Mouse (Mus musculus) myocyte (in vitro differentiated cells): ENCODE results near the gene Gm20715. TPM values are rescaled to one million over a fixed set of nuclear protein-coding genes. Genes with fewer than 3 reads are reported as not detected.
A peak's percentile ranks its signal among the peaks of the same experiment; 100 is the strongest.

Experiments used
- H3K27me3 ChIP-seq: one replicate; pipeline ENCODE4 v1.6.1; 2011; ENCODE audit not compliant: control insufficient read depth, insufficient read depth, insufficient read length
- H3K36me3 ChIP-seq: one replicate; pipeline ENCODE4 v1.6.1; 2011; ENCODE audit not compliant: control insufficient read depth, insufficient read depth
- H3K4me2 ChIP-seq: one replicate; pipeline ENCODE4 v1.6.1; 2011; ENCODE audit warnings: low read depth, control low read depth
- H3K4me3 ChIP-seq: one replicate; pipeline ENCODE4 v1.5.1; 2011; ENCODE audit warnings: mild to moderate bottlenecking, control low read depth, moderate library complexity
- H3K79me2 ChIP-seq: one replicate; pipeline ENCODE4 v1.6.1; 2011; ENCODE audit not compliant: control insufficient read depth, insufficient read depth
- H3ac ChIP-seq: one replicate; pipeline ENCODE4 v1.6.1; 2011; ENCODE audit not compliant: control insufficient read depth, insufficient read length
- CEBPB ChIP-seq: IDR thresholded peaks from 2 replicates; pipeline ENCODE4 v1.6.1; 2011; ENCODE audit warnings: mild to moderate bottlenecking, moderate library complexity; ENCODE audit not compliant: poor library complexity, insufficient read depth, severe bottlenecking
- E2F4 ChIP-seq: IDR thresholded peaks from one replicate; pipeline ENCODE4 v1.6.1; 2011; ENCODE audit warnings: mild to moderate bottlenecking, control low read depth, moderate library complexity; ENCODE audit not compliant: insufficient read depth
- MAX ChIP-seq: IDR thresholded peaks from one replicate; pipeline ENCODE4 v1.6.1; 2011; ENCODE audit warnings: low read depth, mild to moderate bottlenecking, control low read depth
- MYOD1 ChIP-seq, 3 experiments: IDR thresholded peaks; one replicate each; pipeline ENCODE4 v1.6.1; 2011; ENCODE audit warnings: control low read depth in 2 of 3, low read depth in 2 of 3, mild to moderate bottlenecking in 2 of 3, moderate library complexity in 1 of 3; ENCODE audit not compliant: insufficient read length in 2 of 3, control insufficient read depth in 1 of 3
- MYOG ChIP-seq, 3 experiments: IDR thresholded peaks; one replicate each; pipeline ENCODE4 v1.6.1; 2011; ENCODE audit warnings: control low read depth in 2 of 3, low read depth in 2 of 3, mild to moderate bottlenecking in 2 of 3; ENCODE audit not compliant: insufficient read length in 2 of 3, control insufficient read depth in 1 of 3, insufficient read depth in 1 of 3
- POLR2A ChIP-seq: IDR thresholded peaks from one replicate; pipeline ENCODE4 v1.6.1; 2011; ENCODE audit warnings: low read depth, mild to moderate bottlenecking, control low read depth, moderate library complexity; ENCODE audit not compliant: insufficient read length
- POLR2AphosphoS2 ChIP-seq: IDR thresholded peaks from one replicate; pipeline ENCODE4 v1.6.1; 2011; ENCODE audit warnings: low read depth, control low read depth; ENCODE audit not compliant: insufficient read length
- REST ChIP-seq: IDR thresholded peaks from one replicate; pipeline ENCODE4 v1.6.1; 2011; ENCODE audit warnings: mild to moderate bottlenecking, control low read depth, moderate library complexity; ENCODE audit not compliant: insufficient read depth, insufficient read length
- SRF ChIP-seq: IDR thresholded peaks from one replicate; pipeline ENCODE4 v1.6.1; 2011; ENCODE audit warnings: low read depth; ENCODE audit not compliant: control insufficient read depth, insufficient read length
- TCF12 ChIP-seq: IDR thresholded peaks from one replicate; pipeline ENCODE4 v1.6.1; 2011; ENCODE audit warnings: mild to moderate bottlenecking, control low read depth; ENCODE audit not compliant: poor library complexity, insufficient read depth, severe bottlenecking
- TCF3 ChIP-seq: IDR thresholded peaks from one replicate; pipeline ENCODE4 v1.6.1; 2011; ENCODE audit warnings: low read depth, control low read depth; ENCODE audit not compliant: insufficient read length
- USF1 ChIP-seq: IDR thresholded peaks from one replicate; pipeline ENCODE4 v1.6.1; 2011; ENCODE audit warnings: low read depth, mild to moderate bottlenecking, control low read depth, moderate library complexity
- polyA plus RNA-seq: library from polyadenylated mRNA; unstranded; fragments of >200 nt; fragmentation: generic; extraction: Trizol; gene quantifications from one replicate; pipeline ENCODE4 v1.2.1, GENCODE M21; 2012; ENCODE audit warnings: missing spikeins

Gm20715 gene
- polyA plus RNA-seq, 1 experiment, result not detected

GRCm38 (mm10) chr7:6386995-6387394 is 23.1 kb upstream of the Gm20715 start:
- Histone ChIP-seq H3K4me2 (no peak overlapping the region), H3ac (no peak overlapping the region)

GRCm38 (mm10) chr7:6388971-6389370 is 21.1 kb upstream of the Gm20715 start:
- TF ChIP-seq POLR2AphosphoS2, result no peak
- TF ChIP-seq TCF12, result no peak
- TF ChIP-seq POLR2A, result no peak
- TF ChIP-seq MYOD1 (IDR thresholded peaks at IDR 0.05; ENCODE audit: control insufficient read depth in 1 of 3, insufficient read length in 2 of 3, low read depth in 2 of 3), result no peak
- no peaks in the 10 kb centered on the region for H3K36me3 ChIP-seq
- no peaks in the 10 kb centered on the region for H3K79me2 ChIP-seq
- H3K4me2 ChIP-seq, result no peak overlapping the region
- no peak overlapping the region for H3K4me3 ChIP-seq
- H3K27me3 ChIP-seq, result no peaks in the 10 kb centered on the region
- H3ac ChIP-seq, result no peak overlapping the region

More at GRCm38 (mm10) chr7:6386995-6387394, 23.1 kb upstream of the Gm20715 start:
- H3K36me3 ChIP-seq, result no peaks in the 10 kb centered on the region
- no peaks in the 10 kb centered on the region for H3K27me3 ChIP-seq
- no peak overlapping the region for H3K4me3 ChIP-seq
- TF ChIP-seq MYOG (IDR thresholded peaks at IDR 0.05; ENCODE audit: control insufficient read depth in 1 of 3, insufficient read depth in 1 of 3, insufficient read length in 2 of 3, low read depth in 2 of 3), result no peak
- TF ChIP-seq CEBPB, result no peak
- no peak for TF ChIP-seq POLR2A
- no peak for TF ChIP-seq TCF12
- no peak for TF ChIP-seq MAX
- no peaks in the 10 kb centered on the region for H3K79me2 ChIP-seq

DNA sequence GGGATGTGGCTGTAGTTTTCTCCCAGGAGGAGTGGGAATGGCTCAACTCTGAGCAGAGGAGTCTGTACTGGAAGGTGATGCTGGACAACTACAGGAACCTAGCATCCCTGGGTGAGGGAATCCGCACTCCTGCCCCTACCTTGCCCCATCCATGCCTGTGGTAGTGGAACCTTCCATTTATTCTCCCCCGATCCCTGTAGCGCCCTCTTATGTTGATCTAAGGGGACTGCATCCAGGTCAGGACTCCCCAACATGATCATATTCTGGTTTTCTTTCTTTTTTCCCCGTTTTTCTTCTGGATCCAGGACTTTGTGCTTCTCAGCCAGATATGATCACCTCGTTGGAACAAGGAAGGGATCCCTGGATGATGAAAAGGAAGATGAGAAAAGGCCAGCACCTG is 20.6 kb upstream of the Gm20715 start:
- Histone ChIP-seq H3ac (no peak overlapping the region), H3K4me2 (no peak overlapping the region), H3K27me3 (no peaks in the 10 kb centered on the region), H3K4me3 (no peak overlapping the region), H3K36me3 (no peaks in the 10 kb centered on the region), H3K79me2 (no peaks in the 10 kb centered on the region)
- TF ChIP-seq TCF3 (no peak), MYOG (IDR thresholded peaks at IDR 0.05; ENCODE audit: control insufficient read depth in 1 of 3, insufficient read depth in 1 of 3, insufficient read length in 2 of 3, low read depth in 2 of 3) (no peak), REST (no peak), TCF12 (no peak), CEBPB (no peak), POLR2AphosphoS2 (no peak), E2F4 (no peak), SRF (no peak), MYOD1 (IDR thresholded peaks at IDR 0.05; ENCODE audit: control insufficient read depth in 1 of 3, insufficient read length in 2 of 3, low read depth in 2 of 3) (no peak), POLR2A (no peak), USF1 (no peak)

DNA sequence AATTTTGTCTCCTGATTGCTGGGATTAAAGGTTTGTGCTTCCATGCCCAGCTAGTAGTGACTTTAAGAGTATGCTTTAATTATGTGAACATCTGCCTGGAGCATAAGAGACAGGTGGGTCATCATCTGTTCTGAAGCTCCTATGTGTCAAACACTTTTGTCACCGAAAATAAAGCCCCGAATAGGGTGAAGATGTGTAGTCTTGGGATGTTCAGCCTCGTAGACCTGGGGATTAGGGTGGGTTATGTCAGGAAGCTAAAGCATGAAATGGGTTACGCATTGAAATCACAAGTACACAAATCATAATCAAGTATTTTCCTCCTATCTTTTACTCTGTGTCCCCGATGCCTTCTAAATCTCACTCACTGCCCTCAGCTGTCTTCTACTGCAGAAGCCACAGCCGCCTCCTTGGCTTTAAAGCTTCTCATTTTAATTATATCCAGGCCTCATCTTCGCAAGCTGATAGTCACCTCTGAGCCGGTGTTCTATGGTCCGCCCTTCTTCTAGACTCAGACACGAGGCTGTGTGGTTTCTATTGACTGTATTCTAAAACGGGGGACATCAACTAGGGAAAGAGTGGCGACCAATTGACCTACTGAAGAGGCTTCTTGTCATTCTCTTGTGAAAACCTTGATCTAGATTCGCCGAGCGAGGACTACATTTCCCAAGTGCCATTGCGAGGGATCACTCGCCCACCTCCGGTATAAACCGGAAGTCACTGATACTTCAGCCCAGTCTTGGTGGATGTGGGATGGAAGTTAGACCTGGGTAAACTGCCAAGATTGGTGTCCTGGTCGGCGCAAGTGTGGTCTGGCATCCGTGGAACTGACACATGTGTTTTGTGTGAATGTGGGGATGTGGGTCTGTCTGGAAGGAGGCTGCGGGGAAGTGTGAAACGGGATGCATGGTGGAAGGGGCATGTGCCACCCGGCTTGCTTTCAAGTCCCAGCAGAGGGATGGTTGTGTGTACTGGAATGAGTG is 11.8 kb upstream of the Gm20715 start, which contains the start of gene Smim17:
TSS of gene Smim17 (plus strand) at position 720 of the 980 bp plus-strand sequence.
- Histone ChIP-seq H3ac (no peak within 1 kb of the TSS), H3K36me3 (peaks cover 9% of the 10 kb centered on the region), H3K4me3 (peak within 1 kb of the TSS; percentile 17), H3K79me2 (no peaks in the 10 kb centered on the region), H3K27me3 (no peaks in the 10 kb centered on the region), H3K4me2 (peak within 1 kb of the TSS; percentile 68)
- peak; percentile 44 for TF ChIP-seq POLR2A
- no peak for TF ChIP-seq SRF
- no peak for TF ChIP-seq TCF3

DNA sequence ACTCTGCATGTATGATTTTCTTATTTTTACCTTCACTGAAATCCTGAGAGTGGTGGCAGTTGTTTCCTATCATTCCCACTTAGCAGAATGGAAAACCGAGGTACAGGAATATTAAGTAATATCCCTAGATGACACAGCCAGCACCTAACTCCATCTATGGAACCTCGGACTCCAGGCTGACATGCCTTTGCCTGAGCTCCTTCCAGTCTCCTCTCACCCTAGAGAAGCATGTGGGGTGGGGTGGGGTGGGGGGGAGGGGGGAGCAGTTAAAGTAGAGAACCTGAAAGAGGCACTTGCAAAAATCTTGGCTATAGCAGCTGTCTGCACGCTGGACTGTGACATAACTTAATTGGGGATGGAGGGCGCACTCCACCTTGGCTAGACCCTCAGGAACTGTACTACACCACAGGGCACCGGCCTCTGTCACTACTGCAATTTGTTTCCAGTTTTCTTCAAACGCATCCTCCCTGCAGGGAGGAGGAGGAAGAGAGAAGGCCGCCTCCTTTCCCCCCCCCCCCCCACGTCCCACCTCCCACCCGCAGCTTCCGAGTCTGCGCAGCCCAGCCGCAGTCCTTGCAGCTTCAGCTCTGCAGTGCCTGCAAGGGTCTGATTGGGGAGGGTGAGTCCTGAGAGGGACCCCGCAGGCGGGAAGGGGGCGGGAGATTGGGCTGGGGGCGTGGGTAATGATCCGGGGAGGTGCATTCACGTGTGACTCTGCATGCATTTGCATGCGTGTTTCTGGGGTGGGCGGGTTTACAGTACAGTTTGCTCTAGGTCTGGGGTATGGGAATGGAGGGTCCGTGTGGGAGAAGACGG is 4.8 kb downstream of the Gm20715 start:
- no peaks in the 10 kb centered on the region for H3K27me3 ChIP-seq
- H3K79me2 ChIP-seq, result no peaks in the 10 kb centered on the region
- no peaks in the 10 kb centered on the region for H3K36me3 ChIP-seq
- H3K4me3 ChIP-seq, result no peak overlapping the region
- H3K4me2 ChIP-seq, result no peak overlapping the region
- no peak overlapping the region for H3ac ChIP-seq
- no peak for TF ChIP-seq MAX
- no peak for TF ChIP-seq E2F4
- TF ChIP-seq SRF, result no peak
